Mouse (Mus musculus): ENCODE results near the gene Camk2d. TPM values are rescaled to one million over a fixed set of nuclear protein-coding genes. Genes with fewer than 3 reads are reported as not detected.

The Camk2d gene
- total RNA-seq, 1 experiment: 12.4 TPM

- no peaks in the 10 kb centered on the region for H3K36me3 ChIP-seq (ENCODE audit: control insufficient read depth, insufficient read depth, low read length, poor library complexity, severe bottlenecking)
- H3K27ac ChIP-seq (ENCODE audit: insufficient read depth, low read depth, low read length, poor library complexity, severe bottlenecking): no peak overlapping the region
- in situ Hi-C loops (cut with MboI; ENCODE audit: low sequenced_read_pairs in 2 of 2, unreplicated experiment in 2 of 2): no loop called here
- H3K9me3 ChIP-seq (ENCODE audit: control insufficient read depth, insufficient read depth, low read depth, low read length): no peaks in the 10 kb centered on the region
- DNase-seq (ENCODE audit: low read depth, low spot score): no peak
- no peak overlapping the region for H3K9ac ChIP-seq (ENCODE audit: insufficient read depth, low read depth, low read length, poor library complexity, severe bottlenecking)
- no peak overlapping the region for H3K4me3 ChIP-seq (ENCODE audit: insufficient read depth in 1 of 2, low read depth in 1 of 2, low read length in 2 of 2, poor library complexity in 1 of 2, severe bottlenecking in 1 of 2)
- TF ChIP-seq HCFC1 (IDR thresholded peaks at IDR 0.05; ENCODE audit: borderline replicate concordance, insufficient read depth, low read length): no peak
- no peaks in the 10 kb centered on the region for H3K4me1 ChIP-seq (ENCODE audit: control insufficient read depth in 2 of 2, insufficient read depth in 2 of 2, low read length in 2 of 2, poor library complexity in 1 of 2)
These were observed 72.6 kb downstream of the Camk2d start for GRCm38 (mm10) chr3:126668692-126669091.

- no peak overlapping the region for H3K27ac ChIP-seq (ENCODE audit: insufficient read depth, low read depth, low read length, poor library complexity, severe bottlenecking)
- H3K9me3 ChIP-seq (ENCODE audit: control insufficient read depth, insufficient read depth, low read depth, low read length): no peaks in the 10 kb centered on the region
- TF ChIP-seq ZC3H11A (IDR thresholded peaks at IDR 0.05; ENCODE audit: borderline replicate concordance, low read depth, low read length): no peak
- H3K4me3 ChIP-seq (ENCODE audit: insufficient read depth in 1 of 2, low read depth in 1 of 2, low read length in 2 of 2, poor library complexity in 1 of 2, severe bottlenecking in 1 of 2): no peak overlapping the region
- no peak overlapping the region for H3K9ac ChIP-seq (ENCODE audit: insufficient read depth, low read depth, low read length, poor library complexity, severe bottlenecking)
- DNase-seq (ENCODE audit: low read depth, low spot score): no peak
- H3K36me3 ChIP-seq (ENCODE audit: control insufficient read depth, insufficient read depth, low read length, poor library complexity, severe bottlenecking): no peaks in the 10 kb centered on the region
- no peaks in the 10 kb centered on the region for H3K4me1 ChIP-seq (ENCODE audit: control insufficient read depth in 2 of 2, insufficient read depth in 2 of 2, low read length in 2 of 2, poor library complexity in 1 of 2)
- in situ Hi-C loops (cut with MboI; ENCODE audit: low sequenced_read_pairs in 2 of 2, unreplicated experiment in 2 of 2): no loop called here
These were observed 74.3 kb downstream of the Camk2d start for GRCm38 (mm10) chr3:126670413-126670812.

GRCm38 (mm10) chr3:126671292-126671691 lies 75.2 kb downstream of the Camk2d start:
- H3K27ac ChIP-seq (ENCODE audit: insufficient read depth, low read depth, low read length, poor library complexity, severe bottlenecking): no peak overlapping the region
- no peak overlapping the region for H3K4me3 ChIP-seq (ENCODE audit: insufficient read depth in 1 of 2, low read depth in 1 of 2, low read length in 2 of 2, poor library complexity in 1 of 2, severe bottlenecking in 1 of 2)
- DNase-seq (ENCODE audit: low read depth, low spot score): no peak
- H3K4me1 ChIP-seq (ENCODE audit: control insufficient read depth in 2 of 2, insufficient read depth in 2 of 2, low read length in 2 of 2, poor library complexity in 1 of 2): no peaks in the 10 kb centered on the region
- in situ Hi-C loops (cut with MboI; ENCODE audit: low sequenced_read_pairs in 2 of 2, unreplicated experiment in 2 of 2): no loop called here
- no peak for TF ChIP-seq ZNF384 (IDR thresholded peaks at IDR 0.05; ENCODE audit: low read depth, low read length)
- no peak for TF ChIP-seq ZC3H11A (IDR thresholded peaks at IDR 0.05; ENCODE audit: borderline replicate concordance, low read depth, low read length)
- no peak for TF ChIP-seq CHD2 (IDR thresholded peaks at IDR 0.05; ENCODE audit: low read depth, low read length)
- TF ChIP-seq MAFK (IDR thresholded peaks at IDR 0.05; ENCODE audit: insufficient read depth, low read depth, low read length): no peak
- no peaks in the 10 kb centered on the region for H3K36me3 ChIP-seq (ENCODE audit: control insufficient read depth, insufficient read depth, low read length, poor library complexity, severe bottlenecking)
- H3K9ac ChIP-seq (ENCODE audit: insufficient read depth, low read depth, low read length, poor library complexity, severe bottlenecking): no peak overlapping the region
- no peaks in the 10 kb centered on the region for H3K9me3 ChIP-seq (ENCODE audit: control insufficient read depth, insufficient read depth, low read depth, low read length)

- no peak overlapping the region for H3K4me3 ChIP-seq (ENCODE audit: insufficient read depth in 1 of 2, low read depth in 1 of 2, low read length in 2 of 2, poor library complexity in 1 of 2, severe bottlenecking in 1 of 2)
- H3K4me1 ChIP-seq (ENCODE audit: control insufficient read depth in 2 of 2, insufficient read depth in 2 of 2, low read length in 2 of 2, poor library complexity in 1 of 2): no peaks in the 10 kb centered on the region
- no peak for DNase-seq (ENCODE audit: low read depth, low spot score)
- no peaks in the 10 kb centered on the region for H3K36me3 ChIP-seq (ENCODE audit: control insufficient read depth, insufficient read depth, low read length, poor library complexity, severe bottlenecking)
- no peak overlapping the region for H3K27ac ChIP-seq (ENCODE audit: insufficient read depth, low read depth, low read length, poor library complexity, severe bottlenecking)
- H3K9ac ChIP-seq (ENCODE audit: insufficient read depth, low read depth, low read length, poor library complexity, severe bottlenecking): no peak overlapping the region
- TF ChIP-seq HCFC1 (IDR thresholded peaks at IDR 0.05; ENCODE audit: borderline replicate concordance, insufficient read depth, low read length): no peak
- no peaks in the 10 kb centered on the region for H3K9me3 ChIP-seq (ENCODE audit: control insufficient read depth, insufficient read depth, low read depth, low read length)
- in situ Hi-C loops (cut with MboI; ENCODE audit: low sequenced_read_pairs in 2 of 2, unreplicated experiment in 2 of 2): no loop called here
These were observed 84.9 kb downstream of the Camk2d start for GRCm38 (mm10) chr3:126681051-126681450.

- H3K27ac ChIP-seq (ENCODE audit: insufficient read depth, low read depth, low read length, poor library complexity, severe bottlenecking): no peak overlapping the region
- no peak overlapping the region for H3K4me3 ChIP-seq (ENCODE audit: insufficient read depth in 1 of 2, low read depth in 1 of 2, low read length in 2 of 2, poor library complexity in 1 of 2, severe bottlenecking in 1 of 2)
- TF ChIP-seq CHD2 (IDR thresholded peaks at IDR 0.05; ENCODE audit: low read depth, low read length): no peak
- TF ChIP-seq ZC3H11A (IDR thresholded peaks at IDR 0.05; ENCODE audit: borderline replicate concordance, low read depth, low read length): no peak
- TF ChIP-seq HCFC1 (IDR thresholded peaks at IDR 0.05; ENCODE audit: borderline replicate concordance, insufficient read depth, low read length): no peak
- TF ChIP-seq ZNF384 (IDR thresholded peaks at IDR 0.05; ENCODE audit: low read depth, low read length): no peak
- TF ChIP-seq MAFK (IDR thresholded peaks at IDR 0.05; ENCODE audit: insufficient read depth, low read depth, low read length): no peak
- in situ Hi-C loops (cut with MboI; ENCODE audit: low sequenced_read_pairs in 2 of 2, unreplicated experiment in 2 of 2): no loop called here
- H3K4me1 ChIP-seq (ENCODE audit: control insufficient read depth in 2 of 2, insufficient read depth in 2 of 2, low read length in 2 of 2, poor library complexity in 1 of 2): no peaks in the 10 kb centered on the region
- DNase-seq (ENCODE audit: low read depth, low spot score): no peak
- no peaks in the 10 kb centered on the region for H3K9me3 ChIP-seq (ENCODE audit: control insufficient read depth, insufficient read depth, low read depth, low read length)
- no peak overlapping the region for H3K9ac ChIP-seq (ENCODE audit: insufficient read depth, low read depth, low read length, poor library complexity, severe bottlenecking)
- H3K36me3 ChIP-seq (ENCODE audit: control insufficient read depth, insufficient read depth, low read length, poor library complexity, severe bottlenecking): no peaks in the 10 kb centered on the region
These were observed 85.9 kb downstream of the Camk2d start for GRCm38 (mm10) chr3:126681996-126682395.
